Mouse (Mus musculus) embryo, embryonic 10 days (tissue): Measurements from ENCODE around the gene Efnb3.
A peak's percentile ranks its signal among the peaks of the same experiment; 100 is the strongest.

Experiments
- DNase-seq: peaks from one replicate; pipeline ENCODE4 v3.0.0-alpha.2; 2015; ENCODE audit warnings: low spot score

Gene Efnb3

DNA sequence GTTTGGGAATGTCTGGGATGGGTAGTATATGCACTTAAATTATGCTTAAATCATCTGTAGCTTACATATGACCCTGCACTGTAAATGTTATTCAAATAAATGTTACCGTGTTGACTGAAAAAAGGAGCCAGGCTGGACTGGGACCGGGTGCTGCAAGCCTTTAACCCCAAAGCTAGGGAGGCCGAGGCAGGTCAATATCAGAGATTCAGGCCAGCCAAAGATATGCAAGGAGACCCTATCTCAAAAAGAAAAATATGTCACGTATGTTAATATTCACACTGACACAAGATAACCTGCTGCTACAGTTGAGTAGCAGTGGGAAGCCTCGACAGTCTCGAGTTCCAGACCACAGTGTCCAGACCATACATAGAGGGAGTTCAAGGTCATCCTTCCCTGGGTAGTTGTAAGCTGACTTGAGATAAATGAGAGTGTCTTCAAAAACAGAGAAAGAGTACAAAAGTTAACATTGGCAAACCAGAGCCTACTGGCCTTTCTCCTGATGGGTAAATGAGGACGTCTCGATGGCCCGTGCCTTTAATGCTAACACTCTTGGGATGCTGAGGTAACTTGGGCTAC, 22.3 kb upstream of the Efnb3 start:
- DNase-seq = no peak

DNA sequence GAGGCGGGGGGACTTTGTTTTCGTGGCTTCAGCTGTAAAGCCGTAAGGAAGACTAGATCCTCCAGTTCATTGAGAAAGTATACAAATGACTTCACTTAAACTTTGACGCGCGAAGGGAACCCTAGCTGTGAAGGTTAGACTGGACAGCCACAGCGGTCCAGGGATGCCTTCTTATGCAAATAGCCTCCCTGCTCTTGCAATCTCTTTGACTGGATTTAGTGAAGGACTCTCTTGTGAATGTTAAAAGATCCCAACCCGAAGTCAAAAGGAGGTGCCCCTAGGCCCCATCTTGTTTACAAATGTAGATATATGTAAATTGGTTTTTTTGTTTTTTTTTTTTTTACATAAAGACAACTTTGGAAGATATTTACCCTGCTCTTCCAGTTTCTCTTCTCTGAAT, 21.8 kb upstream of the Efnb3 start:
- peak; percentile 51 for DNase-seq

DNA sequence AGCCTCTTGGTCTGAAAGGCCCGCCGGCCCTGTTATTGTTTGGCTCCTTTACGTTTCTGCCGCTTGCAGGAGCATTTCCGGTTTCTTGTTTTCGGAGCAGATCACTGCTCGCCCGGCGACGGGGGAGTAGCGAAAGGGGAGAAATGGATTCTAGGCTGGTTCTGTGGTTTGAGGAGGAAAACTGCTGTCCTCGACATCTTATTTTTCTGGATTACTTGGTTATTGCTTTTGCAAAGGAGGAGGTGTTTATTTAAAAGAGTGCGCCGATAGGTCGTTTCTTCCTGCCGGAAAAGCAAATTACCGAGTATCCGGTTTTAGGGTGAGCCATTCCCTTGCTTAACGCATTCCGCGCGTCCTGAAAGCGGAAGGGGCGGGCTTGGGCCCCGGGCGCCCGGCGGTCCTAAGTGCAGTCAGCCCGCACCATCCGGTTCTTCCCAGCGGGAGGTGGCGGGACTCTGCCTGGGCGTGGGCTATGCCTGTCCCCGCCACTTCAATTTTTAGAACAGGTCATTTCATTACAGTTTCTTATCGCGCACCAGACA, 21.2 kb upstream of the Efnb3 start:
- peak; percentile 95 for DNase-seq

DNA sequence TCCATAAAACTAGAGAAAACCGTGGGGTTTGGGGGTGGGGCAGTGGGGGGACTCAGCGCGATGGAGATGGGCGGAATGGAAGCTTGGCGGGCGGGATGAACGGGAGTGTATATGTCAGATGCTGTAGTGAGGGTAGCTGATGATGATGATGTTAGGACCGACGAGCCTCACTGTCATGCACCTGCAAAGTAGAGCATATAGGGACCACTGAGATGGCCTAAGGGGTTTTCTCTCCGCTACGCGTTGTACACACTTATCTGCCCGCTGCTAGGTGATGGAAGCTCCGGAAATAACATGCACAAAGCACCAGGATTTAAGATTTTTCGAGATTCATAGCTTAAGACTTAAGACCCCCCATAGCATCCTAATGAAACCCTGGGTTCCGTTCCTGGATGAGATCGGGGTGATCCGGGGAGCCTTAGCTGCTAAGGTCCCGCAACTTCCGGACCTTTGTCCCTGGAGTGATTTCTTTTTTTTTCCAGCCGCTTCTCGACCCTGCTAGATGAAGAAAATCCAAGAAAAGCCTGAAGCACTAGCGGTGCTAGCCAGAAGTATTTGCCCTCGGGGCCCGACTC, 20.7 kb upstream of the Efnb3 start:
- no peak for DNase-seq

DNA sequence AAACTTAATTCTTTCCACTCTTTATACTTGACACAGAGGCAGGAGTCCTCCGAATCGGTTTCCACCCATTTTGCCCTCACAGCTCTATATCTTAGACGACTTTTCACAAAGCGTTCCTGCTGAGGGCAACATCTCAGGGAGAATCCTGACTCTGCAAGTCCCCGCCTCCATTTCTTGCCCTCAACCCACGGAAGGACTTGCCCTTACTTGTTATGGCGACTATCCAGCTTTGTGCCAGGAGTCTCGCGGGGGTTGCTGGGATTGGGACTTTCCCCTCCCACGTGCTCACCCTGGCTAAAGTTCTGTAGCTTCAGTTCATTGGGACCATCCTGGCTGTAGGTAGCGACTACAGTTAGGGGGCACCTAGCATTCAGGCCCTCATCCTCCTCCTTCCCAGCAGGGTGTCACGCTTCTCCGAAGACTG, 20.1 kb upstream of the Efnb3 start, which contains the start of the genes Wrap53 and Trp53:
Wrap53 (minus strand) TSS at position 165 of the 424 bp plus-strand sequence.
Trp53 (plus strand) TSS at position 269 of the 424 bp plus-strand sequence.
- peak; percentile 96 for DNase-seq

DNA sequence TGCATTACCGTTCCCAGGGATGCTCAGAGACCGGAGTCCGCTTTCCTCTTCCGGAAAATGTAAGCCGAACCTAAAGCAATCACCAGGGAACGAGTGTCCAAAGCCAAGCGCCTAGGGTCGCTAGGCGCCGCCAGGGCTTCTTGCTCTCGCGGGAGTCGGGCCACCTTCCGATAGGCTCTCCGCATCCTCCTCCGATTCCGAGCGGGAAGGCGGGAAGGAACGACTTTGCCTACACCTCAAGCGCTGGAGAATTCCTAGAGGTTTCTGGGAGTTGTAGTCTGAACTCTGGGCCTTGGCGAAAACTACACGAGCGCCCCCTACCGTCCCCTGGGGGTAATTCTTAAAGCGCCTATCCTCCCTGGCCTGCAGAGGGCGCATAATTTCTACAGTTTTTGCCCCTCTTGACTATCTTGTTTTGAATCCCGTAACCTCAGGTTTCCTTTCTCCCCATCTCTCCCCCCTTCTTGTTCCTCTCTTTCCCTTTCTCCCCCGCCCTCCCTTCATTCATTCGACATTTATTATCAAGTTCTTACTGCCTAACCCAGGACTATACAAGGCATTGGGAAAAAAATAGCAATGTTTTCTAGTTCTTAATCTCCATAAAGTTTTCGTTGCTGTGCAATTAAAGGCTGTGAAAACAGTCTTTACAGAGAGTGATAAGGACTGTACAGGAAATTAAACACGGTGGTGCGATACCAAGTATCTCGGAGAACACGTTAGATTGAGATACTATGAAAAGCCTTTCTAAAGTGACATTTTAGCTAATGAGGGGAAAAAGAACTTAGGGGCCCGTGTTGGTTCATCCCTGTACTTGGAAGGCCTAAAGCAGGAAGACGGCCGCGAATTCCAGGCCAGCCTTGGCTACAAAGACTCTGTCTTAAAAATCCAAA, 19.4 kb upstream of the Efnb3 start:
- DNase-seq = peak; percentile 98

DNA sequence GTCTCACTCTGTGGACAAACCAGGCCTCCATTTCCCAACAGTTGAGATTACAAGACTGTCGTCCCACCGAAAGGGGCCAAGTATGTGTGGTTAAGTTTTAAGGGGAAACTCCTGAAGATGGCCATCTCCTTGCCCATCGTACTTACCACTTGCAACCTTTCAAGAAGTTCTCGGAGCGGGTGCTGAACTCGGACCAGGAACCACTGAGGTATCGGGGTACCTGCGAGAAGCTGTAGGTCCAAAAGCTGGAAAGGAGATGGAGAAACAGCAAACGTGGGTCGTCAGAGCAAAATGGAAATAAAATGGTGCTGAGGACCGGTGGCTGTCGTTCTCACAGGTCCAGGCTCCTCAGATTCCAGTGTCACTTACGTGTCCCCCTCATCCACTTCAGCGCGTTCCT, 18.3 kb upstream of the Efnb3 start:
- no peak for DNase-seq

DNA sequence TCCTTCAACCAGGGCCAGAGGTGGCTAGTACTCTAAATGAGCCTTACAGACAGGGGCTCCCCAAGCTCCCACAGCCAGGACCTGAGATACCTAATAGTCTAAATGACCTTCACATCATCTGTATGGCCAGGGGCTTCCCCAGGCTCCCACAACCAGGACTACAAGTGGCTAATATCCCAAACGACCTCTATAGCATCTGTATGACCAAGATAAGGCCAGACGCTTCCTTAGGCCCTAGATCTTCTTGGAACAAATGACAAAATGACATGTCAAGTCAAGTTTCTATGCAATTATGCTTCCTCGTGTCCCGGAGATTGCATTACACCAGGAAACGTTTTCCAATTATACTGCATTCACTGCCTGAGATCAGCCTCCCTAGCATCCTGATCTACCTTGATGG, 16.3 kb upstream of the Efnb3 start:
- DNase-seq = no peak

DNA sequence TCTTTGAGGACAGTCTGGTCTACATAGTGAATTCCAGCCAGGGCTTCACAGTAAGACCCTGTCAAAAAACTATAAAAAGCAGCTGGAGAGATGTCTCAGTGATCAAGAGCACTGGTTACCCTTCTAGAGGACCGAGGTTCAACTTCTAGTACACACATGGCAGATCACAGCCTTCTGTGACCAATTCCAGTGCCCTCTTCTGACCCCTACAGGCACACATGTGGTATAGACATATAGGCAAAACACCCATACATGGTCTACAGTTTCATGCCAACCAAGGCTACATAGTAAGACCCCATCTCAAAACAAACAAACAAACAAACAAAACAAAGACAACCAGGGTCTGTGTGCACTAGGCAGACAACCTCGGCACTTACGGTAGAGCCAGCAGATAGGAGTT, 15.2 kb upstream of the Efnb3 start:
- DNase-seq = peak; percentile 77

DNA sequence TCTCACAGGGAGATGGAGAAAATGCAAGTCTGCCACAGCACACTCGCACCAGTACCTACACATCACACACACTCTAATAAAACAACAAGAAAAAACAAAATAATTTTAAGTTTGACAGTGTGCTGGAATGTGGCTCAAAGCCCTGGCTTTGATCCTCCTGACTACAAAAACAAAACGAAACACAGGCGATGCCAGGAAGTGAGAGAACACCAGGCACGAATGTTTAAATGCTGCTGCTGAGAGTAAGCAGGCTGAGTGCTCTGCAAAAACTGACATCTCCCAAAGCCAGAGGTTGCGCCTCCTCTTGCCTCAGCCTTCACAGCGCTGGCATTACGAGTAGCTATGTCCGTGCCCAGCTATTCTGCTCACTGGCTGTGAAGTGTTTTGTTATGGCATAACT, 5.1 kb upstream of the Efnb3 start:
- no peak for DNase-seq

DNA sequence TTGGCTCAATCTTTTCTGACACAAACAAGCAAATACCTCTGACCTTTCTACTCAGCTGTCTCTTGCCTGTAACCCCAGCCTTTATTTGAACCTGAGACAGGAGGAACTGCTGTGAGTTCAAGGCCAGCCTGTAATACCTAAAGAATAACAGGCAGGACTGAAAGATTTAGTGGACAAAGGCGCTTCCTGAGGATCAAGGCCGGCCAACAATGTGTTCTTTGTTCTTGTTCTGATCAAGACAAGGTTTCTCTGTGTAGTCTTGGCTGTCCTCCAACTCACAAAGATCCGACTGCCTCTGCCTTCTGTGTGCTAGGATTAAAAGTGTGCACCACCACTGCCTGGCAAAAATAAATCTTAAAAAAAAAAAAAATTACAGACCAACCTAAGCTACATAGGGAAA, 4.4 kb upstream of the Efnb3 start:
- no peak for DNase-seq

DNA sequence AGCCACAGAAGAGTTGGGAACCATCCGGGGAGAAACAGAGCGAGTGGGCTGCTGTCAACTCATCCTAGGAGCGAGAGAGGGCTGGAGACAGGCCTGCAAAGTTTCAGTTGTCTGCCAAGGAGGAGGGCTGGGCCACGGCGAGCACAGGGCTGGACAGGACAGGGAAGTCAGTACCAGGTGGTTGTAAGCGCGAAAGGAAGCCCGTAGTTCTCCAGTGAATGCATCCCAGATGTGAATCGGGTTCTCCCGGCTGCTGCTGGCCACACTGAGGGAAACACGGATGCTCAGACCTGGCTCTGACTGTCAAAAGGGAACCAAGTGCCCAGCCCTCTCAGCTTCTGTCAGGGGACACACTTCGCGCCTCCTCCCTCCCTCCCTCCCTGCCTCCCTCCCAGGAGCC, 3.4 kb upstream of the Efnb3 start:
- no peak for DNase-seq

DNA sequence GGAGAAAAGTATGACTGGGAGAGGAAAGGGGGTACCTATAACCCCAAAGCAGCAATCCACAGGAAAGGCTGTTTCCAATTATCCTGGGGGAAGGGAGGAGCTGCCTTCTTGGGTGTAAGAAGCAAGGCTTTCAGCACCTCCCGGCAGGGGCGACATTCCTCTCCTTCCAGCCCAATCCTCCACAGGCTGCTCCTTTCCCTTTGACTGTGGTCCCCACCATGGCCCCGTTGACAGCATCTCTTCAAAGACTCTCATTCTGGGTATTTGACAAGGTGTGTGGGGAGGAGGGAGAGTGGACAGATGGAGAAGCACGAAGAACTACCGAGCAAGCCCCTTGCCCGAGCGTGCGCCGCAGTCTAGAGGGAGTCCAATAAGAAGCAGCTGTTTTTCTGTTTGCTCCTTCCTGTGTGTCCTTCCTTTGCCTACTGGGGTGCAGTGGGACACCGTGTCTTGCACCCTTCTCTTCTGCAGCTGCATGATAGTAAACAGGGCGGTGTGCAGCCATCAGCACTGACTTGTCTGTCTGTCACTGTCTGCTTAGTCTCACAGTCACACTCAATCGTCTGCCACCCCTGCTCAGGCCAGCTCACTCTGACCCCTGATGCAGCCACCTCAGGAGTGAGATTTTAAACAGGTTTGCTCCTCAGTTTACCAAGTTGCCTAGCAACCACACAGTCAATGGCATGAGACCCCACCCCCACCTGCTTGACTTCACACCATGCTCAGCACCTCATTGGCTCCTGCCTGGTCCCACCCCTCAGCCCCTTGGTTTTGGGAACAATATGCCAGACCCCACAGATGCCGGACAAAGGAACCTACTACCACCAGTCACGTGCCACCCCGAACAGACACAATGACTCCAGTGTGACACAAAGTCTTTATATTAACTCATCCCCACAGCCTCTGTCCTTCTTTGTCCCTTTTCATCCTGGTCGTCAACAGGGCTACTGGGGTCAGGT, 1.2 kb upstream of the Efnb3 start:
- peak; percentile 81 for DNase-seq

DNA sequence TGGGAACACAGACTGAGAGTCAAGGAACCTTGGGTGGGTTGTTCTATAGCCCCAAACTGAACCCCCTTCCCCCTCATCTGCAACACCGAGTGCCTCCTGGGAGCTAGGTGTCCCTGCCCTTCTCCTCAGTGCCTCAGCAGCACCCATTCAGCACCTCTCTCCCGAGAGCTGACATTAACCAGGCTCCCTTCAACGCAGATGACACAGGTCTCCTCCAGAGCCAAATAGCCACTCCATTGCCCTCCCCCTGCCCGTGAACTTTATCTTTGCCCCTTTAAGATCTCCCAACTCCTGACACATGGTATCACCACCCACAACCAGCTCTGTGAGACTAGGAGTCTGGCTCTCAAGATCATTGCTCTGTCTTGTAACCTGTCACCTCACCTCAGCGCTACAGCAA, 822 bp downstream of the Efnb3 start:
- no peak for DNase-seq

DNA sequence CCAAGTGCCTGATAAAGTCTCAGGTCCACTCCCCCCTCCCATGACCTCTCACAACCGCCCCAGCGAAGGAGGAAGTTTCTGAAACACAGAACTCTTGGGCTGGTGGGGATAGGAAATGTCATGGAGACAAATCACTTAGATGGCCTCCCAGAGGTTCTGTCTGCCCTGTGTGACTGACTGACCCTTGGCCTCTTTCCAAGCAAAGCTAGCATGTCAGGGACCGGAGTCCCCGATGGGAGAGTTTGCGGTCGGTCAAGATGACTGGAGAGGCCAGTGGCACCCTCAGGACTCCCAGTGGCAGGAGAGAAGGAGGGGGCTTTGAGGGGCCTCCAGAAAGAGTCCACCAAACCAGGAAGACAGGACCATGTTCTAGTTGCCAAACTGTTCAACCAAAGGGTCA, 1.2 kb downstream of the Efnb3 start:
- DNase-seq = no peak

DNA sequence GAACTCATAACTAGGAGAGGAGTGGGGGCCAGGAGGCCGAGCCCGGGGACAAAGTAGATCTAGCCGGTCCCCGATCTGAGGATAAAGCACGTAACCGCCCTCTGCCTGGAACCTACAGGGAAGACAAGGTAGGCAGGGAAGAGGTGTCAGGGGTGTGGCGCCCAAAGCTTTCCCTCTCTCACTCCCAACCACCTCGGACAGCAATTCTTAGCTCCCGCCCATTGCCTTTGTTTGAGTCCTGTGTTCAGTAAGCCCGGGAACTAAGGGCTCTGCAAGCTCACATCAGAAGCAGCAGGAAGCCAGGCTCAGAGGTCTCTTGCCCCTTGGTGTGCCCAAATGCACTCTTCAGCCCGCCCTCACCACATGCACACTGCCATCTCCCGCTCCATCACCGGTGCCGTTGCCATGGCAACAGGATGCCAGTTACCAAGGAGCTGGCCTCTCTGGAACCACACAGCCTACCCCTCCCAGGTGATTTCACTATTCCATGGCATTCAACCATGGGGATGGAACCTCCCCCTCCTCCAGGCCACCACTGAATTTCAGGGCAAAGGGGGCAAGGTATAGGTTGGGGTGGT, 2.5 kb downstream of the Efnb3 start:
- peak; percentile 81 for DNase-seq

DNA sequence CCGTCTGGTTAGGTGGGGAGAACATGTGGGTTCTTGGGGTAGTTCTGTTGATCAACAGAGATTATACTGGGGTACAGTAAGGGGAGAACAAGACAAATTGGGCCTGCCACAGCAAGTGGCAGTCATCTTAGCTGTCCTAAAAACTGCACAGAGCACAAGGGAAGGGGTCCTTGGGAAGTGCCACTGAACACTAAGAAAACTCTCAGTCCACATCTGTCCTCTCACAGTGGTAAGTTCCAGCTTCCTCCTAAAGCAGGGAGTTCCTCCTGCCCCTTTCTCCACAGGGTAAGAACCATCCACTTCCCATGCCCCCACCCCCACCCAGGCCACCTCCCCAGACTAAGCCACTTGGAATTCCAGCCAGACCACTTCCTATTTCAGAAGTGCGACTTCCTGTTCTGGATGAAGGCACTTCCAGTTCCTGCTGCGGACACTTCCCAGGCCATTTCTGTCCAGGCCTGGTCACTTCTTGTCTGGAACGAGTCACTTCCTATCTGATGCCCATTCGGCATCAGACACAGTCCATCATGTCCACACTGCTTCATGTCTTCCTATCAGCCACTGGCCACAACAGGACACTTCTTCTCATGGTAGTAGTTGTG, 5.4 kb downstream of the Efnb3 start:
- DNase-seq = no peak

DNA sequence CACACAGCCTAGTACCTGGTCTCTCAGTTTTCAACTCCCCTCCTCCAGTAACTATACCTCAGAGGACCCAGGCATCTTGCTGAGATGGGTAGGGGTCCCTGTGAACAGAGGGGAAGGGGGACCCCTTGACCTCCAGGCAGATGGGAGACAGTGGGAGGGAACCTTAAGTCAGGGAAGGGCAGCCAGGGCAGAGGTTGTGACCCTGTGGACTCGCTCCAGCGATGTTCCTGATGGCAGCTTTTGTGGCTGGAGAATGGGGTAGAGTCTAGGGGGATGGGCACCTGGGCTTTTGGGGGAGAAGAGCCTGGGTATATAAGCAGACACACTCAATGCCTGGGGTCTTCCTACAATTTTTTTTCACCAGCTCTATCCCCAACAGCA, 6.7 kb downstream of the Efnb3 start:
- peak; percentile 82 for DNase-seq

DNA sequence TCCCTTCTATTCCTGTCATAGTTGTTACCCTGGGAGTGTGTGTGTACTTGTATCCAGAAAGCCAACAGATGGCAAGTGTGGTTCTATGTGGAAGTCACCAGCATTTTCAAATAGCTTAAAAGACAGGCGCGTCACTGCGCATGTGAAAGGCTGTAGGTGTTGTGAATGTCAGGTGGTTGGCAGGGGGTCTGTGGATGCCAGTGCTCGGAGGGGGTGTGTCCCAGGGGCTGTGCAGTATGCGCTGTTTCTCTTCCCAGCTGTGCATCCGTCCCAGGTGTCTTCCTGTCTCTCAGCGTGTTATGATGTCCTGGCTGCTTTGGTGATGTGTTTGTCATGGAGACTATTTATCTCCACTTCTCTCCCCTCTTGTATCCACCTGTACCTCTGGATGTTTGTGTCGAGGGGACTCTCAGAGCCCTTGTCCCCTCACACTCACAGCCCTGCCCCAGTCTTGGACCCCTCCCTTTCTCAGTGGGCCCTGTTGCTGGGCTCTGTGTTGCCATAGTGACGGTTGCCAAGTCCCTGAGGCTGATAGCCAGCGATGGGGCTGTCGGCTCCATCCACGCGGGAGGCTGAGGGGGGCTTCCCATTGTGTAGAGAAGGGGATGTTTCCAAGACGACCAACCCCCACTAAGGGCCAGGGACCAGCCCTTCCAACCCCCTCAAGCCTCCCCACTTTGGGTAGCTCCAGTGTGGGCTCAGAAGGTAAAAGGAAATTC, 7.2 kb downstream of the Efnb3 start:
- peak; percentile 93 for DNase-seq

DNA sequence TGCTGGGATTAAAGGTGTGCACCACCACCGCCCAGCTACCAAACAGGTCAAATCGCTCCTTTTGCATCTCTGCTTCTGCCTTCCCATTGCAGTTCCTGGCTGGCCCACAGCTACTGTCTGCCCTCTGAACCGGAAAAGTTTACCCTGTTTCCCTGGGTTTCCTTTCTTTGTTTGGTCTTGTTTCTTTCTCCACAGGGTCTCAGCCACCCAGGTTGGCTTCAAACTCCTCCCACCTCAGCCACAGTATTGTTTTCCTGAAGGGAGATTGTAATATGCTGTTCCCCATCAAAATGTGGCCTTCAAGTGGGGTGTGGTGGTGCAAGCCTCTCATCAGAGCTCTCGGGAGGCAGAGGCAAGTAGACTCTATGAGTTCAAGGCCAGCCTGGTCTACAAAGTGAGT, 8.7 kb downstream of the Efnb3 start:
- DNase-seq = no peak
